Mouse (Mus musculus) frontal cortex, adult 2 months (tissue): ENCODE results near the gene Neurl2. TPM values are rescaled to one million over a fixed set of nuclear protein-coding genes. Genes with fewer than 3 reads are reported as not detected.
"Not testable (repeated sequence)": the region's sequence is repeated elsewhere in the genome, so short reads cannot be mapped to it uniquely, and the experiment has no call there.

ENCODE experiments used
- DNase-seq, 2 experiments: peaks; one replicate each; pipeline ENCODE4 v3.0.0; 2022; ENCODE audit warnings: low spot score in 1 of 2; ENCODE audit errors: extremely low spot score in 1 of 2
- polyA plus RNA-seq: library from polyadenylated mRNA; depleted of rRNA; stranded (reverse); fragments of >200 nt; gene quantifications from 2 replicates; pipeline ENCODE4 v1.2.3, GENCODE M21; 2012; rRNA removed

Neurl2 gene
- polyA plus RNA-seq: 6.6 and 6.9 TPM in 2 replicates

GRCm38 (mm10) chr2:164833314-164833959 is at the start of gene Neurl2:
TSS of gene Neurl2 (minus strand) at chr2:164833456.
- peak; percentile 89 to 94 for DNase-seq

GRCm38 (mm10) chr2:164882619-164883018 is 49.4 kb upstream of the Neurl2 start:
- no peak for DNase-seq

GRCm38 (mm10) chr2:164879568-164880277 is 46.5 kb upstream of the Neurl2 start:
- peak; percentile 93 to 96 for DNase-seq

- peak; percentile 68 to 94 for DNase-seq
Observed at GRCm38 (mm10) chr2:164879228-164879567, 45.9 kb upstream of the Neurl2 start, which contains the start of gene Pcif1. TSS of gene Pcif1 (plus strand) at chr2:164879304.

- peak in 1 of 2 experiments; percentile 44 for DNase-seq
Observed at GRCm38 (mm10) chr2:164878509-164879227, 45.4 kb upstream of the Neurl2 start.

- not testable (repeated sequence) for DNase-seq
Observed at GRCm38 (mm10) chr2:164877376-164878215, 44.3 kb upstream of the Neurl2 start.

- not testable (repeated sequence) for DNase-seq
Observed at GRCm38 (mm10) chr2:164875648-164876047, 42.4 kb upstream of the Neurl2 start.

- DNase-seq: no peak
Observed at GRCm38 (mm10) chr2:164874239-164874769, 41.0 kb upstream of the Neurl2 start.

GRCm38 (mm10) chr2:164873621-164874020 is 40.4 kb upstream of the Neurl2 start:
- no peak for DNase-seq

GRCm38 (mm10) chr2:164871602-164872303 is 38.5 kb upstream of the Neurl2 start:
- no peak for DNase-seq

- DNase-seq: no peak
Observed at GRCm38 (mm10) chr2:164868491-164868890, 35.2 kb upstream of the Neurl2 start.

- DNase-seq: no peak
Observed at GRCm38 (mm10) chr2:164867566-164867965, 34.3 kb upstream of the Neurl2 start.

- DNase-seq: no peak
Observed at GRCm38 (mm10) chr2:164866741-164867551, 33.7 kb upstream of the Neurl2 start.

GRCm38 (mm10) chr2:164864593-164864992 is 31.3 kb upstream of the Neurl2 start:
- DNase-seq: no peak

- not testable (repeated sequence) for DNase-seq
Observed at GRCm38 (mm10) chr2:164863411-164863810, 30.2 kb upstream of the Neurl2 start.

GRCm38 (mm10) chr2:164862179-164862861 is 29.1 kb upstream of the Neurl2 start:
- no peak for DNase-seq

GRCm38 (mm10) chr2:164861094-164861493 is 27.8 kb upstream of the Neurl2 start:
- DNase-seq: no peak
